Mouse (Mus musculus) thymus, adult 2 months (tissue): ENCODE measurements around the gene Sgk1. TPM values are rescaled to one million over a fixed set of nuclear protein-coding genes. Genes with fewer than 3 reads are reported as not detected.

Experiments used
- DNase-seq: peaks from one replicate; pipeline ENCODE4 v3.0.0; 2021
- H3K27ac ChIP-seq: fragments of 200-500 bp; 2 replicates; pipeline ENCODE4 v1.5.1; 2012; ENCODE audit warnings: low read length, control low read depth; ENCODE audit not compliant: control insufficient read depth, insufficient read depth
- H3K27me3 ChIP-seq: fragments of 200-500 bp; 2 replicates; pipeline ENCODE4 v1.6.1; 2012; ENCODE audit warnings: mild to moderate bottlenecking, low read length, moderate library complexity, mixed read lengths; ENCODE audit not compliant: control insufficient read depth, insufficient read depth
- H3K36me3 ChIP-seq: fragments of 200-500 bp; 2 replicates; pipeline ENCODE4 v1.6.1; 2012; ENCODE audit warnings: mild to moderate bottlenecking, low read length, moderate library complexity; ENCODE audit not compliant: control insufficient read depth, insufficient read depth
- H3K4me1 ChIP-seq: fragments of 200-500 bp; replicated peaks from 2 replicates; pipeline ENCODE4 v1.6.1; 2012; ENCODE audit warnings: low read length; ENCODE audit not compliant: control insufficient read depth, insufficient read depth
- H3K4me3 ChIP-seq: fragments of 200-500 bp; 2 replicates; pipeline ENCODE4 v1.5.1; 2012; ENCODE audit warnings: mild to moderate bottlenecking, low read length, control low read depth, moderate library complexity; ENCODE audit not compliant: control insufficient read depth, insufficient read depth
- CTCF ChIP-seq: fragments of 200-500 bp; IDR thresholded peaks from 2 replicates; pipeline ENCODE4 v1.5.1; 2012; ENCODE audit warnings: mild to moderate bottlenecking, control low read depth, low read length, moderate library complexity, borderline replicate concordance; ENCODE audit not compliant: control insufficient read depth, poor library complexity, insufficient read depth; ENCODE audit errors: extremely low read depth
- POLR2A ChIP-seq: fragments of 200-500 bp; IDR thresholded peaks from 2 replicates; pipeline ENCODE4 v1.6.1; 2012; ENCODE audit warnings: mild to moderate bottlenecking, low read length, control low read depth, moderate library complexity; ENCODE audit not compliant: control insufficient read depth, poor library complexity, insufficient read depth; ENCODE audit errors: extremely low read depth
- WGBS: fragments of 180-500 bp; shearing (Covaris S2); methylation state at CpG from one replicate; pipeline ENCODE4 v1.1.7; 2018; 5-methylcytosine and 5-hydroxymethylcytosine counted together
- polyA plus RNA-seq: library from polyadenylated mRNA; depleted of rRNA; stranded (reverse); fragments of >200 nt; gene quantifications from 2 replicates; pipeline ENCODE4 v1.2.3, GENCODE M21; 2012

Sgk1 gene
- polyA plus RNA-seq, 1 experiment = 18.7 TPM

DNA sequence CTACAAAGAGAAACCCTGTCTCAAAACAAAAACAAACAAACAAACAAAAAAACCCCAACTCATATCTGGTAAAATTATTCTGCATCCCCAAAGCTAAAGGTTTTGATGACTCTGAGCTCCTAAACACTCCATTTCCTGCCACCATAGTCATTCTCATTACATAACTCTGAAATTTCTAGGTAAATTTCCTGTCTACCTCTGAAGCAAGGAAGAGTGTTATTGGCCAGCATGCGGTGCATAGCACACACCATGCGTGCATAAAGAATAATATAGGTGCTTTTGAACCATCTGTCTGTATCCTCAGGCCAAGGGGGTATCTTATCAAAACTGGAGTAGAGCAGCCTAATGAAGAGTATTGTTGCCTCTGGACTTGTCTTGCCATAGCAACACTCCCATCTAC, 13.8 kb upstream of the Sgk1 start:
- H3K27ac ChIP-seq = no peak overlapping the region
- 83% methylated on average over 2 of the region's 2 CpGs for WGBS
- H3K27me3 ChIP-seq = no peaks in the 10 kb centered on the region
- TF ChIP-seq POLR2A (no peak), CTCF (no peak)
- H3K36me3 ChIP-seq = no peaks in the 10 kb centered on the region
- no peak overlapping the region for H3K4me3 ChIP-seq
- DNase-seq = no peak
- H3K4me1 ChIP-seq = no peaks in the 10 kb centered on the region

DNA sequence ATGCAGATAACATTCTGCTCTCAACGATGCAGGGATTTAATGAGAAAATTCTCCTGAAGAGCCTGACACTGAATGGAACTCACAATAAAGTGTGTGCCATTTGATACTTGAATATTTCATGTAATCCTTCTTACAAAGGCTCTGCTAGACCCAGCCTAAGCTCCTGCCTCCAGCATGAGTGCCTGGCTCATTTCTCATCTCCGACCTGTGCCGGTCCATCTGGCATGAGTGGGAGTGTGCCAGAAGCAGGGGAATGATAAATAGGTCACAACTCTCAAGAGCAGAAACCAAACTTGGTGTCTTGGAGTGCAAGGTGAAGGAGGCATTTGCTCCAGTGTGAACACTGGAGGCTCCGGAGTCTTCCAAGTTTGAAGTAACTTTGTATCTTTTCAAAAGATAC, 13.4 kb upstream of the Sgk1 start:
- TF ChIP-seq POLR2A = no peak
- no peak for TF ChIP-seq CTCF

DNA sequence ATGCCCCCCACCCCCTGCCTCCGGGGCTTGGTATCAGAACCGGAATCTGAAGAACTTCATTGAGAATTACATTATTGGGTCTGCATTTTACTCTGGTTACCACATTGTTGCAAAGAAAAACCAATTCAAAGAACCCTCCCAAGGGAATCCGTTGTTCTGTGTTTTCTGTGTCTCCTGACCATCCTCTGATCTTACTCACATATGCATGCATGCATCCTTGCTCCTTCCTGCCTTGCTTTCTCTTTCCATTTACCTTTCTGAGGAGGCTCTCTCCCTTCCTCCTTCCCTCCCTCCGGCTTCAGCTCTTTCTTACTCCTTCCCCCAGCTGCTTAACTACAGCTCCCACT, 174 bp upstream of the Sgk1 start:
- no peak for DNase-seq
- TF ChIP-seq POLR2A = no peak
- TF ChIP-seq CTCF = no peak
- peak overlapping the region; percentile 26; the same call in 1 of the 2 replicates for H3K4me3 ChIP-seq
- H3K27ac ChIP-seq = no peak overlapping the region
- H3K27me3 ChIP-seq = no peaks in the 10 kb centered on the region; the same call in 1 of the 2 replicates
- 0 out of 2 replicates have a peak, but pooled peaks cover 2% of the 10 kb centered on the region for H3K4me1 ChIP-seq
- H3K36me3 ChIP-seq = no peaks in the 10 kb centered on the region
- 58% methylated on average over 4 of the region's 4 CpGs for WGBS

More for the DNA sequence above, 13.4 kb upstream of the Sgk1 start:
- no peaks in the 10 kb centered on the region for H3K27me3 ChIP-seq
- H3K4me1 ChIP-seq = no peaks in the 10 kb centered on the region
- no peaks in the 10 kb centered on the region for H3K36me3 ChIP-seq
- H3K27ac ChIP-seq = no peak overlapping the region
- DNase-seq = no peak
- H3K4me3 ChIP-seq = no peak overlapping the region
- 94% methylated on average over 4 of the region's 4 CpGs for WGBS

DNA sequence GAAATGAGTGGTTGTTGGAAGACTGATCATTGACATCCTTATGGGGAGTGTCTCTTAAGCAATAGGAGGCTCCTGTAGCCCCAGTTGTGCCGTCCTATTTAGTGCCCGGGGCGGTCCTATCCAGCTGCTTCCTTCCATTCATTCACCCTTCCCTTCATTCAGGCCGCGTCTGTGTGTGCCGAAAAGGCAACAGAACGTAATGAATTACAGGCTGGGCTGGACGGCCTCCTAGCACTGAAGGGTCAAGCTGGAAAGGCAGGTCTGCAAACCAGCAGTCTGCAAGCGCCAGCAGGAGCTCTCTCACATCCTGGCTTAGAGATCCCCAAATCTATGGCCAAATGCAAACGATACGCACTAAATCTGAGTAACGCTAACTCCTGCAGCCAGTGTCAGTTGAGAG, 1.6 kb downstream of the Sgk1 start:
- no peak overlapping the region for H3K27ac ChIP-seq
- no peak overlapping the region for H3K4me3 ChIP-seq
- TF ChIP-seq CTCF (no peak), POLR2A (no peak)
- H3K4me1 ChIP-seq = 0 out of 2 replicates have a peak, but pooled peaks cover 2% of the 10 kb centered on the region
- no peaks in the 10 kb centered on the region; the same call in 1 of the 2 replicates for H3K27me3 ChIP-seq
- 58% methylated on average over 12 of the region's 12 CpGs for WGBS
- H3K36me3 ChIP-seq = no peaks in the 10 kb centered on the region
- no peak for DNase-seq

DNA sequence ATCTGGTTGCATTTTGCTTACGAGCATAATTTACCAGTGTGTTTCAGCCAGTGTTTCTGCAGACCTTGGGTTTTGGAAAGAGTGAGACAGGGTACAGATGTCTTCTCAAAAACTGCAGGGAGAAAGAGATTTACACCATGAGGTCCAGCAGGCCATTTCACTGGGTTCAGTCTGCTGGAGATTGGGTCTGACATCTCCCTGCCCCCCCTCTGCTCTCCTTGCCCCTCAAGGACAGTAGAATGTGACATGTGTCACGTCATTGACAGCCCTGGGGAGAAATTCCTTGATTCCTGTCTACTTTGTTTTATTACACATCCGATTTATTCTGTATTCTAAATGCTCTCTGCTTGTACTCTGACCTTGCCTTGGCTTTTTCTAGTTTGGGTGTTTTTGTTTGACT, 2.5 kb downstream of the Sgk1 start:
- no peak for TF ChIP-seq POLR2A
- no peak for TF ChIP-seq CTCF
- Histone ChIP-seq H3K4me1 (0 out of 2 replicates have a peak, but pooled peaks cover 2% of the 10 kb centered on the region), H3K4me3 (no peak overlapping the region), H3K27me3 (no peaks in the 10 kb centered on the region; the same call in 1 of the 2 replicates), H3K36me3 (no peaks in the 10 kb centered on the region), H3K27ac (no peak overlapping the region)
- no peak for DNase-seq
- 97% methylated on average over 3 of the region's 3 CpGs for WGBS

DNA sequence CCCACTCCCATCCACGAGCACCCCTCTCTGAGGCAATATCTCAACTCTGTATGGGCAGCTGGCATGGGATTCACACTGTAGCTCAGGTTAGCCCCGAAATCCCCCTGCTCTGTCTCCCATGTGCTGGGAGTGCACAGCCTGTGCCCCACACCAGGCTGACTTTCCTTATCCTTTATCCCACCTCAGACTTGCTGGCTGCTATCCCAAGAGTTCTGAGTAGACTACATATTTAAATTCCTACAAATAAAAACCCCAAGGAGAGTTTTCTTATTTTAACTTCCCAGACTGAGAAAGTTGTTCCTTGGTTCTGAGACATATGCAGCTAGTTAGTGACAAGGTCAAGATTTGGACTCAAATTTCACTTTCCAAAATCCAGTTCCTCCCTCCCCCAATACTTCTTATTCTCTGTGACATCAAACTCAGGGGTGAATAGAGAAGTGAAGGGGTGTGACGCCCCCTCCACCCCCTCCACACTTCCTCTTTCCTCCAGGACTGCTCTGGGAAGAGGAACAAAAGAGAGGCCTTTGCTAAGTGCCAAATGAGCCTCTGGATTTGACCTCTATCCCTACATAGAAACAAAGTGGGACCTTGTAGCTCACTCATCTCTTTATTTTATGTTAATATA, 7.3 kb downstream of the Sgk1 start:
- no peak for DNase-seq
- Histone ChIP-seq H3K4me1 (no peaks in the 10 kb centered on the region), H3K27ac (no peak overlapping the region), H3K4me3 (no peak overlapping the region), H3K27me3 (no peaks in the 10 kb centered on the region), H3K36me3 (no peaks in the 10 kb centered on the region)
- 76% methylated on average over 3 of the region's 3 CpGs for WGBS
- TF ChIP-seq POLR2A (no peak), CTCF (no peak)

DNA sequence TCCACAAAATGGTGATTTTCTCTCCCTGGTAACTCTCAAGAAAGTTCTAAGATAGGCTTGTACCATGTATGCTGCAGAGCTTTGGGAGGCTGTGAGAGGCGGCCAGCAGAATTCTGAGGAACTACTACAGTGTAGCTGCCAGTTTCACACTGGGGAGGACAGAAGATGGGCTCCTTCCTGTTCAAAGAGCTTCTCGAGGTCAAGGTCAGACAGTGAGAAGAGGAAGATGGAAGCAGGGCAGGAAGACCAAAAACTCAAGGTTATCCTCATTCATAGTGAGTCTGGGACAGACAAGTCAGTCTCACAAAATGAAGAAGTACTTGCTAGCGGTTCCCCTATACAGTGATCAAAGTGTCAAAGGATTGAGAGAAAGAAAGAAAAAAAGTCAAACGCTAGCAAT, 8.3 kb downstream of the Sgk1 start:
- H3K27ac ChIP-seq = no peak overlapping the region
- H3K36me3 ChIP-seq = no peaks in the 10 kb centered on the region
- DNase-seq = no peak
- no peak for TF ChIP-seq CTCF
- TF ChIP-seq POLR2A = no peak
- no peaks in the 10 kb centered on the region for H3K4me1 ChIP-seq
- no peaks in the 10 kb centered on the region for H3K27me3 ChIP-seq
- 70% methylated on average over 4 of the region's 4 CpGs for WGBS
- H3K4me3 ChIP-seq = no peak overlapping the region
